Mouse (Mus musculus): ENCODE data around the gene Gpr152. TPM values are rescaled to one million over a fixed set of nuclear protein-coding genes. Genes with fewer than 3 reads are reported as not detected.

The Gpr152 gene
- polyA plus RNA-seq, 1 experiment from 2014 or later, result 0.03 TPM

GRCm38 (mm10) chr19:4150567-4151487 is 11.2 kb downstream of the Gpr152 start:
- H3K9ac ChIP-seq (ENCODE audit: low read depth, low read length), result no peak overlapping the region
- no peak for DNase-seq (ENCODE audit: low spot score)
- H3K27ac ChIP-seq, result no peak overlapping the region
- no peak for TF ChIP-seq CTCF (IDR thresholded peaks at IDR 0.05; ENCODE audit: low read depth)
- H3K4me3 ChIP-seq (replicated peaks; ENCODE audit: low read depth, low read length), result no peak overlapping the region
- no peak for ATAC-seq (replicated peaks; ENCODE audit: low FRiP score, low read depth)
- H3K4me2 ChIP-seq (ENCODE audit: low read length), result no peak overlapping the region
- no peaks in the 10 kb centered on the region for H3K9me3 ChIP-seq (replicated peaks; ENCODE audit: low read length)
- 77% methylated on average over 22 of the region's 22 CpGs for WGBS
- H3K27me3 ChIP-seq (ENCODE audit: insufficient read depth, low read length), result no peaks in the 10 kb centered on the region
- peaks cover 11% of the 10 kb centered on the region; the same call in 1 of the 2 replicates for H3K4me1 ChIP-seq (replicated peaks; ENCODE audit: insufficient read depth, low read length)
- peaks cover 22% of the 10 kb centered on the region for H3K36me3 ChIP-seq (ENCODE audit: insufficient read depth, low read length)

DNA sequence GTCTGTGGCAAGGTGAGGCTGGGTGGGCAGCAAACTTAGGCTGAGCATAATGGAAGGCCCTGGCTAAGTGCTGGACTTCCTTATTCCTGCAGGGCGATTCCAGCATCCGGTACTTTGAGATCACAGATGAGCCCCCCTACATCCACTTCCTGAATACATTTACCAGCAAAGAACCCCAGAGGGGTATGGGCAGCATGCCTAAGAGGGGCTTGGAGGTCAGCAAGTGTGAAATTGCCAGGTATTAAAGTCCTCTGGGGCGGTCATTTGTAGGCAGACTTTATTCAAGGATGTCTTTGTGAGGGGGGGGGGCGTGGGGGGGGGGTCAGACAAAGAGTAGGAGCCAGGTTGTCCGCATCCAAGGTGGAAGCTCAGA is 11.9 kb downstream of the Gpr152 start:
- DNase-seq (ENCODE audit: low spot score), result no peak
- H3K4me3 ChIP-seq (replicated peaks; ENCODE audit: low read depth, low read length), result no peak overlapping the region
- WGBS, result 89% methylated on average over 4 of the region's 5 CpGs
- no peaks in the 10 kb centered on the region for H3K27me3 ChIP-seq (ENCODE audit: insufficient read depth, low read length)
- TF ChIP-seq CTCF (IDR thresholded peaks at IDR 0.05; ENCODE audit: low read depth), result no peak
- H3K4me2 ChIP-seq (ENCODE audit: low read length), result no peak overlapping the region
- no peaks in the 10 kb centered on the region for H3K9me3 ChIP-seq (replicated peaks; ENCODE audit: low read length)
- no peak overlapping the region for H3K9ac ChIP-seq (ENCODE audit: low read depth, low read length)
- peaks cover 22% of the 10 kb centered on the region for H3K36me3 ChIP-seq (ENCODE audit: insufficient read depth, low read length)
- ATAC-seq (replicated peaks; ENCODE audit: low FRiP score, low read depth), result no peak
- no peak overlapping the region for H3K27ac ChIP-seq
- H3K4me1 ChIP-seq (replicated peaks; ENCODE audit: insufficient read depth, low read length), result peaks cover 11% of the 10 kb centered on the region; the same call in 1 of the 2 replicates

GRCm38 (mm10) chr19:4151898-4152297 is 12.3 kb downstream of the Gpr152 start:
- 88% methylated on average over 5 of the region's 5 CpGs for WGBS
- DNase-seq (ENCODE audit: low spot score), result no peak
- no peak for TF ChIP-seq CTCF (IDR thresholded peaks at IDR 0.05; ENCODE audit: low read depth)
- H3K27me3 ChIP-seq (ENCODE audit: insufficient read depth, low read length), result no peaks in the 10 kb centered on the region
- no peak overlapping the region for H3K4me3 ChIP-seq (replicated peaks; ENCODE audit: low read depth, low read length)
- H3K36me3 ChIP-seq (ENCODE audit: insufficient read depth, low read length), result peaks cover 22% of the 10 kb centered on the region
- no peak for ATAC-seq (replicated peaks; ENCODE audit: low FRiP score, low read depth)
- H3K27ac ChIP-seq, result no peak overlapping the region
- no peaks in the 10 kb centered on the region for H3K9me3 ChIP-seq (replicated peaks; ENCODE audit: low read length)
- no peak overlapping the region for H3K9ac ChIP-seq (ENCODE audit: low read depth, low read length)
- H3K4me2 ChIP-seq (ENCODE audit: low read length), result no peak overlapping the region
- H3K4me1 ChIP-seq (replicated peaks; ENCODE audit: insufficient read depth, low read length), result peaks cover 11% of the 10 kb centered on the region; the same call in 1 of the 2 replicates

DNA sequence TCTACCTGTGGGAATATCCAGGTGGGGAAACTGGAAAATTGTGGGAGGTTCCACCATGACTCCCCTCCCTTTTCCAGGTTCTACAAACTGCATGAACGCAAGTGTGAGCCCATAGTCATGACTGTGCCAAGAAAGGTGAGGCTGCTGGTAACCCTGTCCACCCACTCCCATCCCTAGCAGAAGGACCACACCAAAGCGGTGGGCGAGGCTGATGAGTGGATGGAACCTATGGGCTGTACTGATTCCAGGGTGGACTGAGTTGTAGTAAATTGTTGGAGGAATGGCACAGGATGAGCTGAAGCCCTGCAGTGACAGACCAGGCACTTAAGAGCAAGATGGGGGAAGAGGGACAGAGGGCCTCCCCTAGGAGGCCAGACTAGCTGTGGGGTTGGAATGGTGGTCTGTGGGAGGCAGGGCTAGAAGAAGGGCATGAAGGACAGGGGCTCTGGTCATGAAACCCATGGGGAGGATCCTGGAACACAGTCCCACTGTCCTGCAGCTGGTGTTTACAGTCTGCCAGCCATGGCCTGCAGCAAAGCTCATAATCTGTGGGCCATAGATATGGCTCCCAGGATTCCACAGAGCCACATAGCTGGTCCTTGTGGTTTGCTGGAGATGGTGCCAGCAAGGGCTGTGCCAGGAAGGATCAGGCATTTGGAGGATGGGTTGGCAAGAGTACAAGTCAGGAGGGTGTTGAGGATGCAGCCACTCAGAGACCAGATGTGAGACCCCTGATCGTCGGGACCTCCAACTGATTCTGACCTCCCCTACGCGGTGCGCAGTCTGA is 13.1 kb downstream of the Gpr152 start:
- H3K27ac ChIP-seq, result no peak overlapping the region
- no peak overlapping the region for H3K4me2 ChIP-seq (ENCODE audit: low read length)
- DNase-seq (ENCODE audit: low spot score) (no peak), ATAC-seq (replicated peaks; ENCODE audit: low FRiP score, low read depth) (no peak)
- H3K9ac ChIP-seq (ENCODE audit: low read depth, low read length), result no peak overlapping the region
- peaks cover 27% of the 10 kb centered on the region for H3K36me3 ChIP-seq (ENCODE audit: insufficient read depth, low read length)
- H3K4me1 ChIP-seq (replicated peaks; ENCODE audit: insufficient read depth, low read length), result peaks cover 11% of the 10 kb centered on the region; the same call in 1 of the 2 replicates
- no peak overlapping the region for H3K4me3 ChIP-seq (replicated peaks; ENCODE audit: low read depth, low read length)
- H3K27me3 ChIP-seq (ENCODE audit: insufficient read depth, low read length), result no peaks in the 10 kb centered on the region
- no peak for TF ChIP-seq CTCF (IDR thresholded peaks at IDR 0.05; ENCODE audit: low read depth)
- no peaks in the 10 kb centered on the region for H3K9me3 ChIP-seq (replicated peaks; ENCODE audit: low read length)
- WGBS, result 84% methylated on average over 8 of the region's 8 CpGs

DNA sequence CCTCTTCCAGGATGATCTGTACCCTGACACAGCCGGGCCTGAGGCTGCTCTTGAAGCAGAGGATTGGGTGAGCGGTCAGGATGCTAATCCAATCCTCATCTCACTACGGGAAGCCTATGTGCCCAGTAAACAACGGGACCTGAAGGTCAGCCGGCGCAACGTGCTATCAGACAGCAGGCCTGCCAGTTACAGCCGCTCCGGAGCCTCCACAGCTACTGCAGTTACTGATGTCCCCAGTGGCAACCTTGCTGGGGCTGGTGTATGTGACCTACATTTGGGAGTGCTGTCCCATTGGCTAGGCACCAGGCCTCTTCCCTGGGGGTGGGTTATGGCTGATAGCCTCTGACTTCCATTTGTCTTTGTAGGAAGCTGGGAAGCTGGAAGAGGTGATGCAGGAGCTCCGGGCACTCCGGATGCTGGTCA is 13.7 kb downstream of the Gpr152 start, which contains the start of gene Ptprcap:
Ptprcap (plus strand) TSS at position 373 of the 423 bp plus-strand sequence.
- no peak within 1 kb of the TSS for H3K4me3 ChIP-seq (replicated peaks; ENCODE audit: low read depth, low read length)
- no peak within 1 kb of the TSS for H3K9ac ChIP-seq (ENCODE audit: low read depth, low read length)
- H3K9me3 ChIP-seq (replicated peaks; ENCODE audit: low read length), result no peaks in the 10 kb centered on the region
- no peak for TF ChIP-seq CTCF (IDR thresholded peaks at IDR 0.05; ENCODE audit: low read depth)
- peaks cover 31% of the 10 kb centered on the region for H3K36me3 ChIP-seq (ENCODE audit: insufficient read depth, low read length)
- no peak within 1 kb of the TSS for H3K27ac ChIP-seq
- WGBS, result 76% methylated on average over 11 of the region's 11 CpGs
- no peak for DNase-seq (ENCODE audit: low spot score)
- no peak for ATAC-seq (replicated peaks; ENCODE audit: low FRiP score, low read depth)
- H3K4me1 ChIP-seq (replicated peaks; ENCODE audit: insufficient read depth, low read length), result peaks cover 7% of the 10 kb centered on the region; the same call in 1 of the 2 replicates
- H3K27me3 ChIP-seq (ENCODE audit: insufficient read depth, low read length), result no peaks in the 10 kb centered on the region
- no peak within 1 kb of the TSS for H3K4me2 ChIP-seq (ENCODE audit: low read length)
